Mouse (Mus musculus) B cell, adult 2 months (primary cell): ENCODE measurements around the gene Dapp1.
"Not testable (repeated sequence)": the region's sequence is repeated elsewhere in the genome, so short reads cannot be mapped to it uniquely, and the experiment has no call there.

ENCODE experiments used
- DNase-seq, 2 experiments: peaks; one replicate each; pipeline ENCODE4 v3.0.0; 2022

Gene Dapp1

GRCm38 (mm10) chr3:137918172-137918931 lies 63.0 kb downstream of the Dapp1 start, which contains the start of gene Lamtor3:
TSS of gene Lamtor3 (plus strand) at chr3:137918506.
- DNase-seq = peak; percentile 91 to 92

GRCm38 (mm10) chr3:137917694-137918171 lies 63.6 kb downstream of the Dapp1 start:
- no peak for DNase-seq

- not testable (repeated sequence) for DNase-seq
These were observed 66.8 kb downstream of the Dapp1 start for GRCm38 (mm10) chr3:137914567-137914966.

GRCm38 (mm10) chr3:137913093-137913492 lies 68.3 kb downstream of the Dapp1 start:
- no peak for DNase-seq

- no peak for DNase-seq
These were observed 81.2 kb downstream of the Dapp1 start for GRCm38 (mm10) chr3:137900149-137900548.

GRCm38 (mm10) chr3:137897685-137898084 lies 83.7 kb downstream of the Dapp1 start:
- no peak for DNase-seq

- DNase-seq = no peak
These were observed 84.5 kb downstream of the Dapp1 start for GRCm38 (mm10) chr3:137896867-137897266.

DNA sequence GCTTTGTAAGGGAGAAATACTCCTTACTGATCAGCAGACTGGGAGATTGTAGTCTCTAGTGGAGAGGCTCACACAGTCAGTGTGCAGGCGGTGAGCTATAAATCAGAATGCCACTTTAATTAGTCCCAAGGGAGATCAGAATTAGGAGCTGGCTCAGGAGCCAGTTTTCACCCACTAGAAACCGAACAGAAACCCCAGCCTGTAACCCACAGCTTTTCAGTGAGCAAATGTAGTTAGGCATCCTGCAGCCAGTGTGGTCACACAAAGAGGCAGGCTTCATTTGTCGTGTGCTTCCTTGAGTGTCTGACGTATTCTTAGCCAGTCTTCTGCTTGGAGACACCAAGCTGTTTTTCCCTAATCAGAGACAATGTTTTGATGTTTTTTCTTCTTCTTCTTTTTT lies 85.0 kb downstream of the Dapp1 start:
- no peak for DNase-seq

- DNase-seq = peak; percentile 33 to 41
These were observed 86.1 kb downstream of the Dapp1 start for GRCm38 (mm10) chr3:137895196-137895595.

DNA sequence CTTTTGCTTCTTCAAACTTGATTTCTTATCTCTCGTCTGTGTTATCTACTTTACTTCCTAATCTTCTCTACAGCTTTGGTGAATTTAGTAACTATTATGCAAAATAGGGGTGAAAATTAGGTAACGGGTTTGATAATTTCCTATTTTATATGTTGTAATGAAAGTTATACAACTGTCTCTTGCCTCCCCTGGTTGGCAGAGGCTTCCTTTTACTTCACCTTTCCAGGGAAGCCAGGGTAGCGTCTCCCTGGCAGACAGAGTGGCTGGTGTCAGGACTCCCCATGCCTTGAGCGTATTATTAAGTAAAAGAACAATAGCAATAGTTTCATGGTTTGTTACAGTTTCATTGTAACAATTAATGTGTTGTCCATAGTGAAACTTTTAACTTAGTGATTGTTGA lies 87.6 kb downstream of the Dapp1 start:
- DNase-seq = no peak

GRCm38 (mm10) chr3:137892118-137892517 lies 89.2 kb downstream of the Dapp1 start:
- DNase-seq = no peak

DNA sequence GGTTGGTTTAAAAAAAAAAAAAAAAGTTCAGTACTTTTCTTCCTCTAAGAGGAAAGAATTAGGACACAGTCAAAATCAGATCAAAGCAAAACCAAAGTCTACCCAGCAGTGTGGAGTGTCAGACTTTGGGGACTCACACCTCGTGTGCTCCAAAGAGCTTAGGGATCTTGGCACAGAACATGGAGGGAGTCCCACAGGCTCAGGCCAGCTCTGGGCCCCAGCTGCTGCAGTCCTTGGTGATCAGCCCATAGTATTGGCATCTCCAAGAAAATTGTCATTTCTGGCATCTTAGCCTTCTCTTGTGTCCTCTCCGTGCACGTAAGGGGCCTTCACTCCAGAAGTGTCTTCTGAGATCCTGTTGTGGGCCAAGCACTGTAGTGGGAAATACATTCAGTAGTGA lies 90.3 kb downstream of the Dapp1 start:
- no peak for DNase-seq

- no peak for DNase-seq
These were observed 93.4 kb downstream of the Dapp1 start for GRCm38 (mm10) chr3:137887961-137888360.

DNA sequence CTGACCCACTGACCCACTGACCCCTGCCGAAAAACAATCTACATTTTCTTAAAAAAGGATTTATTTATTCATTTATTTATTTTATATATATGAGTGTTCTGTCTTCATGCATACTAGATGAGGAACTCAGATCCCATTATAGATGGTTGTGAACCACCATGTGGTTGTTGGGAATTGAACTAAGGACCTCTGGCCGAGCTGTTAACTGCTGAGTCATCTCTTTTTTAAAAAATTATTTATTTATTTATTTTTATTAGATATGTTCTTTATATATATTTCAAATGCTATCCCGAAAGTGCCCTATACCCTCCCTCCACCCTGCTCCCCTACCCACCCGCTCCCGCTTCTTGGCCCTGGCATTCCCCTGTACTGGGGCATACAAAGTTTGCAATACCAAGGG lies 100.3 kb downstream of the Dapp1 start:
- DNase-seq = no peak
